Mouse (Mus musculus): ENCODE measurements around the gene Thrb. TPM values are rescaled to one million over a fixed set of nuclear protein-coding genes. Genes with fewer than 3 reads are reported as not detected.

Thrb gene
- 0.94 TPM for total RNA-seq (2023)

DNA sequence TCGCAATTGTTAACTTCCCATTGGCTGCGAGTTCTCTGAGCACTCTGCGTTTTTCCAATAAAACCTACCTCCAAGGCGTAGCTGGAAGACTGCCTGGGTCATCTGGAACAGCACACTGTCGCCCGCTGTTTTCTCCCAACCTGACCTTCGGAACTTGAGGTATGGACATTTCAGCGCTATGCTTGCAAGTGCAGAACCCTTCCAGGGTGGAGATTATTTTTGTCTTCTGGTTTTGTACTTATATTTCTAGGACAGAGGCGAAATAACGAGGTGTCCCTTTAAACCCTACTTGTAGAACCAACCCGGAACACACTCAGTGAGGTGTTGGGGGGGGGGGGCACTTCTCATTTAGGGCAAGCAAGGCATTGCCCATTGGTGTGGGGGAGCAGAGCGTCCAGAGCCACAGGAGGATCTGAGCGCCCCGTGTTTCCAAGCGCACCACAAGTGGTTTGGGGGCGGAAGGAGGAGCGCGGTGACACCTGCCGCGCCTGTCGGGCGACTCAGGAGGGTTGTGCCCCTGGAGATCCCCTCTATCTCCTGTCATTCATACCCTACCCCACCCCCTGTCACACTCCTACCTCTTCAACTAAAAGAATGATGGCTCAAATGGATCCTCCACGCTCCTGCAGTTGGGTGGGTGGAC, at the start of gene Thrb:
TSS of gene Thrb (plus strand) at position 576 of the 643 bp plus-strand sequence.

Measured in CD4-positive naive resting alpha-beta T cell, adult 76 days (primary cell).